Mouse (Mus musculus) natural killer cell, adult 2 months (primary cell): Measurements from ENCODE around the gene Dclre1c.

Experiments used
- DNase-seq, 2 experiments: peaks; one replicate each; pipeline ENCODE4 v3.0.0; 2022; ENCODE audit warnings: low spot score in 2 of 2

Gene Dclre1c

GRCm38 (mm10) chr2:3474861-3475283 lies 50.9 kb downstream of the Dclre1c start, which contains the start of gene Suv39h2:
TSS of gene Suv39h2 (minus strand) at chr2:3475031.
- peak; percentile 96 to 97 for DNase-seq

- peak in 1 of 2 experiments; percentile 2 for DNase-seq
Measured at GRCm38 (mm10) chr2:3475746-3476251, 51.9 kb downstream of the Dclre1c start.

GRCm38 (mm10) chr2:3480239-3480638 lies 56.3 kb downstream of the Dclre1c start:
- DNase-seq = no peak

- no peak for DNase-seq
Measured at GRCm38 (mm10) chr2:3489816-3490215, 65.9 kb downstream of the Dclre1c start.

GRCm38 (mm10) chr2:3493833-3494409 lies 70.0 kb downstream of the Dclre1c start:
- DNase-seq = no peak

GRCm38 (mm10) chr2:3499543-3499942 lies 75.6 kb downstream of the Dclre1c start:
- DNase-seq = no peak

- DNase-seq = peak in 1 of 2 experiments; percentile 24
Measured at GRCm38 (mm10) chr2:3500886-3501285, 77.0 kb downstream of the Dclre1c start.

- peak; percentile 36 to 45 for DNase-seq
Measured at GRCm38 (mm10) chr2:3512076-3512475, 88.1 kb downstream of the Dclre1c start.

GRCm38 (mm10) chr2:3512552-3513454 lies 88.9 kb downstream of the Dclre1c start, which contains the start of the genes Gm45902, Hspa14 and Cdnf:
TSS of gene Gm45902 (minus strand) at chr2:3512790.
TSS of gene Hspa14 (minus strand) at chr2:3512814.
TSS of gene Cdnf (plus strand) at chr2:3513030.
- peak; percentile 98 for DNase-seq
